Mouse (Mus musculus) brain, embryonic 18.5 days (tissue): ENCODE data around the gene Exoc3.

Experiments
- DNase-seq: peaks from one replicate; pipeline ENCODE4 v3.0.0-alpha.2; 2012; ENCODE audit warnings: low read depth, low spot score

The Exoc3 gene

DNA sequence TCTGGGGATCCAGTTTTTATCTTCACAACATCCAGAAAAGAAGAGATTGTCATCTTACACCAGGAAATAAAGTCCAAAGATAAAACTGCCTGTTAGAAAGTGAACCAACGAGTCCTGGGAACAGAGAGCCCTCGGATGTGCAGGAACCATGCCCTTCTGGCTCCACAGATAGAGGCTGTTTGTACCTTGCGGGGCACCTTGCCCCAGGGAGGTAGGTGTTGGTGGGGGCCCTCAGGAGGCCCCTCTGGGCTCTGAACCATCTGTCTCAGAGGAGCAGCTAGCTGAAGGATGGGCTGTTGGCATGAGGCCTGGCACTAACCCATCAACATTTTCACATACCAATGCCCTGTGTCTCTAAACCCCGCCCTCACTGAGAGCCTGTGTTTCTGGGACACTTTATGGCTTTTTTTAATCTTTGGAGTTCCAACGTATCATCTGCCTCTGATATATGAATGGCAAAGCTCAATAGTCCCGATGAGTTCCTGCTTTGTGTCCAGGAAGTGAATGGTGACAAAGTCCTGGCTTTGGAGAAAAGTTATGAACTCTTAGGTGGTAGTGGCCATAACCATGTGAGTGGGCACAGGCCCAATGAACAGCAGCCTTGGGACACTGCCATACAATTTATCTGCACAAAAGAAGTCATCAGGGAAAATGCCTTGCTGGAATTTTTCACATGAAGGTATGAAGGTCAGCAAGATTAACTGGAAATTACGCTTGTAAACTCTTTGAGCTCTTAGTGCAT is 69.5 kb downstream of the Exoc3 start:
- DNase-seq = no peak

- no peak for DNase-seq
These were observed 78.6 kb downstream of the Exoc3 start for GRCm38 (mm10) chr13:74129909-74130308.

DNA sequence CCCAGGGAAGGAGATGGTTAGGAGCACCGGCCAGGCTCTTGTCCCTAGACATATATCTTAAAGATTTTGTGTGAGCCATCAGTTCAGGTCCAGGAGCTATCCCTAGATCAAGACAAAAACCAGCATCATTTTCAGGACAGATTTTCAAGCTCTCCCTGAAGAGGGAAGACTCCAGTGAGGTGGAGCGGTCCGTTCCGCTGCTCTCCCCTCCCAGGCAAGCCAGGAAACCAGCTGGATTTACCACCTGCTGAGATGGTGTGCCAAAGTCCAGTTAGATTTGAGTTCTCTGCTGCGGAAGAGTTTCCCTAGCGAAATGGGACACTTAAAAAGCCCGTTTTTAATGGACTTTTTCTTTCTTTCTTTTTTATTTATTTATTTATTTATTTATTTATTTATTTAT is 81.0 kb downstream of the Exoc3 start:
- DNase-seq = no peak

GRCm38 (mm10) chr13:74122632-74123031 is 85.9 kb downstream of the Exoc3 start:
- DNase-seq = no peak

DNA sequence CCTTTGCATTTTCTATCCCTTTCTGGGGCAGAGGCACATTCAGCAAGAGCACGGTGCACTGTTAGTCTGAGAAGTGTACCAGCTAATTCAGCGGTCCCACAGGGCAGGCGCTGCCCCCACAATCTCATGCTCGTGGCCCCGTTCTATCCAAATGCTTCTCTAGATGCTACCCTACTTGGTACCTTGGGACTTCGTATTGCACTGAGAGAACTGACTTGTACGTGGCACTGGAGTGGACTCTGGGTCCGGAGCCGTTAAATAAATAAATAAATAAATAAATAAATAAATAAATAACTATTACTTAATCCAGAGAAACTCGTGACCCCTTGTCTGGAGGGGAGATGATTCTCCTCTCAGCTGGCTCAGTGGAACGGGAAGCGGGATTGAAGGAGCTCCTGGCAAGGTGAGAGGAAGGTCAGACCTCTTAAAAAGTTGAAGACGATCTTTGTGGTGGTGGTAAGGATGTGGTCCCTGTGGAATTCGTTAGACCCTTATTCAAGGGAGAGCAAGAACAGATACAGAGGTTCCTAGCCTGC is 86.7 kb downstream of the Exoc3 start:
- no peak for DNase-seq

GRCm38 (mm10) chr13:74121141-74121602 is 87.4 kb downstream of the Exoc3 start, which contains the start of gene Slc9a3:
TSS of gene Slc9a3 (plus strand) at chr13:74121457.
- DNase-seq = no peak
